Mouse (Mus musculus) ES-E14 (cell line): ENCODE measurements around the gene Ifit3b. TPM values are rescaled to one million over a fixed set of nuclear protein-coding genes. Genes with fewer than 3 reads are reported as not detected.
"Not testable (repeated sequence)": the region's sequence is repeated elsewhere in the genome, so short reads cannot be mapped to it uniquely, and the experiment has no call there.

ENCODE experiments used
- DNase-seq: peaks from one replicate; pipeline ENCODE4 v3.0.0-alpha.2; 2013; ENCODE audit warnings: low read depth, low spot score
- H3K27ac ChIP-seq: 2 replicates; pipeline ENCODE4 v1.5.1; 2012; ENCODE audit warnings: low read depth, mild to moderate bottlenecking, low read length, moderate library complexity, mixed read lengths; ENCODE audit not compliant: poor library complexity, insufficient read depth, severe bottlenecking
- H3K36me3 ChIP-seq: 2 replicates; pipeline ENCODE4 v1.6.1; 2012; ENCODE audit warnings: mild to moderate bottlenecking, low read length, moderate library complexity, mixed read lengths; ENCODE audit not compliant: control insufficient read depth, poor library complexity, insufficient read depth, severe bottlenecking
- H3K4me1 ChIP-seq, 2 experiments: fragments of 150-350 bp in 1 of 2; sonication (generic) in 1 of 2; 2 replicates each; pipeline ENCODE4 v1.6.1; 2012; ENCODE audit warnings: low read length in 2 of 2, mild to moderate bottlenecking in 1 of 2, mixed read lengths in 1 of 2; ENCODE audit not compliant: control insufficient read depth in 2 of 2, insufficient read depth in 2 of 2, poor library complexity in 1 of 2
- H3K4me3 ChIP-seq, 2 experiments: fragments of 150-350 bp in 1 of 2; sonication (generic) in 1 of 2; 2 replicates each; pipeline ENCODE4 v1.5.1; 2012; ENCODE audit warnings: low read length in 2 of 2, low read depth in 1 of 2, mild to moderate bottlenecking in 1 of 2, mixed read lengths in 1 of 2; ENCODE audit not compliant: insufficient read depth in 1 of 2, poor library complexity in 1 of 2, severe bottlenecking in 1 of 2
- H3K9ac ChIP-seq: 2 replicates; pipeline ENCODE4 v1.6.1; 2012; ENCODE audit warnings: low read depth, mild to moderate bottlenecking, low read length, mixed read lengths; ENCODE audit not compliant: poor library complexity, insufficient read depth, severe bottlenecking
- H3K9me3 ChIP-seq: fragments of 150-350 bp; sonication (generic); 2 replicates; pipeline ENCODE4 v1.6.1; 2012; ENCODE audit warnings: low read depth, mild to moderate bottlenecking, low read length; ENCODE audit not compliant: control insufficient read depth, insufficient read depth
- CHD2 ChIP-seq: IDR thresholded peaks from 2 replicates; pipeline ENCODE4 v1.6.1; 2014; ENCODE audit warnings: mild to moderate bottlenecking, low read depth, low read length, inconsistent platforms
- HCFC1 ChIP-seq: IDR thresholded peaks from 2 replicates; pipeline ENCODE4 v1.6.1; 2012; ENCODE audit warnings: low read length, inconsistent platforms, borderline replicate concordance; ENCODE audit not compliant: insufficient read depth
- MAFK ChIP-seq: IDR thresholded peaks from 2 replicates; pipeline ENCODE4 v1.6.1; 2014; ENCODE audit warnings: mild to moderate bottlenecking, low read depth, low read length, inconsistent platforms; ENCODE audit not compliant: insufficient read depth
- ZC3H11A ChIP-seq: IDR thresholded peaks from 2 replicates; pipeline ENCODE4 v1.6.1; 2012; ENCODE audit warnings: low read depth, mild to moderate bottlenecking, inconsistent platforms, low read length, borderline replicate concordance
- ZNF384 ChIP-seq: IDR thresholded peaks from 2 replicates; pipeline ENCODE4 v1.6.1; 2012; ENCODE audit warnings: low read depth, low read length, inconsistent platforms
- in situ Hi-C, 2 experiments: fragments of 600-800 bp; cut with MboI; formaldehyde crosslinking; loops; one replicate each; pipeline ENCODE4 v1.15.1; 2025; ENCODE audit warnings: low sequenced_read_pairs in 2 of 2, inconsistent platforms in 1 of 2; ENCODE audit not compliant: unreplicated experiment in 2 of 2
- total RNA-seq: library from RNA; depleted of rRNA; stranded (reverse); fragments of 300-350 nt; gene quantifications from 2 replicates; pipeline ENCODE4 v1.2.3, GENCODE M21; 2012; rRNA removed

Ifit3b gene
- total RNA-seq, result not detected in 2 replicates

DNA sequence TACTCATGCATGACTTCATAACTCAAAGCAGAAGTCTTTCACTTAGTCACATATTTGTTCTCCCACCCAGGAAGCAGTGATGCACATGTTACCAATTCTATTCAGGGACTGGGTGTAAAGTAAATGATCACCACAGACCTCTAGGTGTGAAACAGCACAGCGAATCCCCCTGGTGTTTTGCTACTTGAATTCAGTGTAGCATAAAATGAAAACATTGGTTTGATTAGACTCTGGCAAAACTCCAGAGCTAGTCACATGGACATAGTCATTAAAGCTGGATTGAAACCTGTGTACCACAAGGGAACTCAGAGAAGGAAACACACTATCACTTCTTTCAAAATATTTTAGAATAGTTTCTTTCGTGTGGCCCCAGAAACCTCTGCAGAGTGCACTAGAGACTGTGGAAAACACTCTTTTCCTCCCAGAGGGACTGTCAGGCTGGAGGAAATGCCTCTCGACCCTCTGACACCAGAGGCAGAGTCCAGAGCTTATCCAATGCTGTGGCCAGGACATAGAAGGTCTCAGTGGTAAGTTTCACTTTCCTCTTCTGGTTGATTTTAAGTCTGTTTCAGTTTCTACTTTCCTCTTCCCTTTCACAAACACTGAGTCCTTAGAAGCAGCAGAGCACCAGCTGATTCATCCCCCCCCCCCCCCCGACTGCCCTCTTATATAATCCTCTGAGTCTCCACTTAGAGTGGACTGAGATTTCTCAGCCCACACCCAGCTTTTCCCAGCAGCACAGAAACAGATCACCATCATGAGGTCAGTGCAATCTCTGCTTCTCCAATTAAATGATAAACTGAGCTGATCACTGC is at the start of gene Ifit3b:
TSS of gene Ifit3b (plus strand) at position 734 of the 815 bp plus-strand sequence.
- DNase-seq, H3K36me3 ChIP-seq, H3K27ac ChIP-seq, in situ Hi-C loops, H3K4me1 ChIP-seq, H3K4me3 ChIP-seq, H3K9me3 ChIP-seq, H3K9ac ChIP-seq: not testable (repeated sequence)

DNA sequence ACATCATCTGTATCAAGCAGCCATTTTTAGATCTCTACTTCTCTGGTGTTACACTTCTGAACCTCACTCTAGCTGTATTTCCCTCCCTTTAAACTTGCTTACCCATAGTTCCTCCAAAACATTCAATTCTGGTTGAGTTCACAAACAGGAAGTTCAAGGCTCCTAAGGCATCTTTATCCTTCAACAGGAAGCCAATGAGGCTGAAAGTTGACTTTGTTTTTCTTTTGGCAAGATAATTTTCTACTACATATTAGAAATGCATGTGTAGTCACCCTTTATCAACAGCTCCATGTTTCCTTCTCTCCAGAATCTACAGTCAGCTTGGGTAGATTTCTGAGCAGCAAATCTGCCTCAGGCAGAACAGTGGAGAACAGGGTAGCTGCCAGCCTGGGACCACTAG is 45.2 kb upstream of the Ifit3b start:
- in situ Hi-C loops, result no loop called here

DNA sequence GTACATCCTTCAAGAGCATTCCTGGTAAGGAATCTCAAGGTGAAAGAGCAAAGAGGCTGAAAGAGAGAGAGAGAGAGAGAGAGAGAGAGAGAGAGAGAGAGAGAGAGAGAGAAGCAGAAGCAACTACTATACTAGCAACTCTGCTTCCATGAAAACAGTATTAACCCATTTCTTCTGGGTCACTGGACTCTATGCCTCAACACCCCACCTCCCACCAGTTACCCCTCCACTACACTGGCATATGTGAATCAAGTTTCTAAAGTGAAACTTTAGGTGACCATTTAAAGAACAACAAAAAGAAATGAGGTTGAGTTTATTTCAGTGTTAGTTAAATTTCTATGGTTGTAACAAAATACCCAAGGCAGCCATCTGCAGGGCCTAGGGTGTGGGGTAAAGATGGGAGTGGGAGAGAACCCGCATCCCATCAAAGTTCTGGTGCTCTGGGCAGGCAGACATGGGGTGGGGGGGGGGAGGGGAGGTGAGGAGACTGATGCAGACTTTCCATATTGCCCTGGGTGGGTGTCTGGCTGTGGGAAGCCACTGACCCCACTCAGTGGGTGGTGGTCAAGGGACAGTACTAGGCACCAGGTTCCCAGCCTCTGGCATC is 41.5 kb upstream of the Ifit3b start:
- no peak for DNase-seq
- Histone ChIP-seq H3K27ac (no peak overlapping the region), H3K4me3 (no peak overlapping the region), H3K36me3 (no peaks in the 10 kb centered on the region), H3K4me1 (no peaks in the 10 kb centered on the region), H3K9ac (no peak overlapping the region), H3K9me3 (no peaks in the 10 kb centered on the region)
- in situ Hi-C loops, result no loop called here
- no peak for TF ChIP-seq CHD2
- no peak for TF ChIP-seq ZC3H11A
- TF ChIP-seq ZNF384, result no peak
- no peak for TF ChIP-seq HCFC1
- no peak for TF ChIP-seq MAFK

More for the DNA sequence above, 45.2 kb upstream of the Ifit3b start:
- no peak overlapping the region for H3K9ac ChIP-seq
- H3K36me3 ChIP-seq, result no peaks in the 10 kb centered on the region
- no peak for DNase-seq
- no peaks in the 10 kb centered on the region for H3K9me3 ChIP-seq
- H3K4me1 ChIP-seq, result no peaks in the 10 kb centered on the region
- H3K4me3 ChIP-seq, result no peak overlapping the region
- H3K27ac ChIP-seq, result no peak overlapping the region
- TF ChIP-seq ZNF384 (no peak), MAFK (no peak), CHD2 (no peak), ZC3H11A (no peak), HCFC1 (no peak)

GRCm38 (mm10) chr19:34568988-34569895 is 38.5 kb upstream of the Ifit3b start:
- in situ Hi-C loops, result no loop called here
- H3K27ac ChIP-seq, result no peak overlapping the region
- TF ChIP-seq CHD2 (no peak), ZNF384 (no peak), HCFC1 (no peak), ZC3H11A (no peak), MAFK (no peak)
- DNase-seq, result no peak
- H3K4me3 ChIP-seq, result no peak overlapping the region
- no peaks in the 10 kb centered on the region for H3K36me3 ChIP-seq
- no peak overlapping the region for H3K9ac ChIP-seq
- H3K4me1 ChIP-seq, result no peaks in the 10 kb centered on the region
- H3K9me3 ChIP-seq, result no peaks in the 10 kb centered on the region
